Mouse (Mus musculus) granulocyte monocyte progenitor cell, adult 5-6 weeks (primary cell): ENCODE measurements around the gene Elmod1. TPM values are rescaled to one million over a fixed set of nuclear protein-coding genes. Genes with fewer than 3 reads are reported as not detected.

ENCODE experiments used
- ATAC-seq: replicated peaks from 2 replicates; pipeline ENCODE4 v1.8.0; 2016; ENCODE audit warnings: mild to moderate bottlenecking, moderate TSS enrichment, inconsistent platforms; ENCODE audit not compliant: poor library complexity, severe bottlenecking
- total RNA-seq, 2 experiments: library from RNA; stranded (forward) in 1 of 2; stranded (reverse) in 1 of 2; fragments of 200-712, 200-1000 nt in 1 of 2; fragments of >200 nt in 1 of 2; fragmentation: Nextera tagmentation in 1 of 2; gene quantifications; 2 replicates each; pipeline ENCODE4 v1.2.3; 2014 to 2017

The Elmod1 gene
- total RNA-seq, 2 experiments from 2014 or later, result not detected

- ATAC-seq, result no peak
Observed at GRCm38 (mm10) chr9:53915929-53916721, 59.0 kb downstream of the Elmod1 start.

- no peak for ATAC-seq
Observed at GRCm38 (mm10) chr9:53910823-53911222, 64.3 kb downstream of the Elmod1 start.

DNA sequence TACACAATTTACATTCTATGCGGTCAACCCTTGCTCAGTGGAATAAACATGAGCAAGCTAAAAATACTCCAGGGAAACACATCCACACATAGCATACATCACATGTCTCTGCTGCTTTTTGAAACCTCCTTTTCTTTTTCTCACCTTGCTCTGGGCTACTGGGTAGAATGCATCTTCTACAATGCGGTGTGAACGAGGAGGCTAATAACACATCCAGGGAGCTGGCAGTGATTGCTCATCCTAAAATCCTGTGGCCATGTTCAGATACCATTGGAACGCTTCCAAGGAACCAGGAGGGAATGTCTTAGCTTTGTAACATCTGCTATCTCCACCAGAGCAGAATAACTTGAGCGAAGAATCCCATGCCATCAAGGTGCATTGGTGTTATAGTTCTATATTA lies 64.8 kb downstream of the Elmod1 start:
- ATAC-seq, result no peak

GRCm38 (mm10) chr9:53906798-53907197 lies 68.3 kb downstream of the Elmod1 start:
- no peak for ATAC-seq

DNA sequence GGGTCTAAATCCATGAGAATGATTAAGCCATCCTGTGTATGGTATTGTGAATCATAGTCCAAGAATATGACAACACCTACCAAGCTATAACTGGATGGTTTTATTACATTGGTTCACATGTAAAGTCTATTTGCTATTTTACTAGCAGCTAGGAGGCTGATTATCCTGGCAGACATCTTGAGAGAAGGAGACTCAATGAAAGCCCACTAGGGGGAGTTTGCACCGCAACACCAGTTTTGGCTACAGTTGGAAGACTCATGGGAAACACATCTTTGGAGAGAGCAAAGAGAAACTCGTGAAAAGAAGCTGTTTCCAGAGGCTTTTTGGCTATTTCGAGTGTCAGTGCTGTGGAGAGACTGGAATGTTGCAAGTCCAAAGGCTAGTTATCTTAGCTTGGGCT lies 69.7 kb downstream of the Elmod1 start:
- no peak for ATAC-seq

GRCm38 (mm10) chr9:53903215-53903842 lies 71.8 kb downstream of the Elmod1 start:
- ATAC-seq, result no peak

GRCm38 (mm10) chr9:53899836-53900235 lies 75.3 kb downstream of the Elmod1 start:
- ATAC-seq, result no peak

DNA sequence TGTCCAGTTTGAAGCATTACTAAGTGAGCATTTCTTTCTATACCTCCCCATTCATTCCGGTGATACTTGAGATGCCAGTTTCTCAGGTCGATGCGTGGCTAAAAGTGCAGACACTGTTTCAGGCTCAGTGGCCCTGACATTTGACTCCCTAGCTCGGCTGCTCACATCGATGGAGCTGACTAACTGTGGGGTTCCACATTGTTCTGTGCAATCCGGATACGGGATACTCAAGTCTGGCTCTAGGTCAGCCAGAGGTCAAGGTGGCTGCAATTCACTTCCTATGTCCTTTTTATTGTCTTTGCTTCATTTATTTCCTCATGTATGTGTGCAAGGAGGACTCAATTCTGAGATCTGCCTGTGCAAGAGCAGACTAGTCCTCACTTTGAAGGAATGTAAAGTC lies 79.3 kb downstream of the Elmod1 start:
- no peak for ATAC-seq

- ATAC-seq, result no peak
Observed at GRCm38 (mm10) chr9:53890075-53890474, 85.0 kb downstream of the Elmod1 start.

GRCm38 (mm10) chr9:53883588-53884280 lies 91.4 kb downstream of the Elmod1 start:
- no peak for ATAC-seq

- ATAC-seq, result no peak
Observed at GRCm38 (mm10) chr9:53877423-53877822, 97.7 kb downstream of the Elmod1 start.

DNA sequence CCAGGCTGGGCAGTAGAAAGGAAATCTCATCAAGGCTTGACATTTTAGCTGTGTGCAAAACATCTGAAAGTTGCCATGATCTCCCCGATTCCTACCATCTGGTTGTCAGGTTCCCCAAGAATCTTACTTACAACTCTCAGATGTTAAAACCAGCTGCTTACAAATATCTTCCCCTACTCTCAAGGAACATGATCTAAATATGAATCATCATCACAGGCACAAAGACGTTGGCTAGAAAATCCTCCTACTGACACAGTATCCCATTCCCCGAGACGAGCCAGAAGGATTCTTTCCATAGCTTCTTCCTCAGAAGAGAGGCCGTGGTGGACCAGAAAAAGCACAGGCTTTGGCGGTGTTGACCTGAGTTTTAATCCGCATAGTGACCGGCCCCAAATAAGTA lies 101.9 kb downstream of the Elmod1 start:
- no peak for ATAC-seq

Other genes starting within 250 kb of the Elmod1 start
- 0.60 and 1.9 TPM in 2 replicates for gene Slc35f2, start 203.8 kb downstream of the Elmod1 start, total RNA-seq (2014; fragmentation: Nextera tagmentation)
- 0.88 and 1.2 TPM in 2 replicates for gene Slc35f2, start 203.8 kb downstream of the Elmod1 start, total RNA-seq (2017)
- not detected in 2 replicates for gene Sln, start 125.1 kb downstream of the Elmod1 start, total RNA-seq (2014; fragmentation: Nextera tagmentation)
- not detected in 2 replicates for gene Sln, start 125.1 kb downstream of the Elmod1 start, total RNA-seq (2017)
- gene Tnfaip8l3, start 93.1 kb upstream of the Elmod1 start, total RNA-seq (2014; fragmentation: Nextera tagmentation), result not detected in 2 replicates
- not detected in 2 replicates for gene Tnfaip8l3, start 93.1 kb upstream of the Elmod1 start, total RNA-seq (2017)